Mouse (Mus musculus): ENCODE data around the gene Syne2.

Syne2 gene

GRCm38 (mm10) chr12:75918914-75919313 lies 101.0 kb downstream of the Syne2 start:
- no peak for DNase-seq (ENCODE audit: extremely low spot score, low read depth, low spot score)

GRCm38 (mm10) chr12:75922900-75923299 lies 105.0 kb downstream of the Syne2 start:
- no peak for DNase-seq (ENCODE audit: extremely low spot score, low read depth, low spot score)

GRCm38 (mm10) chr12:75924852-75925251 lies 106.9 kb downstream of the Syne2 start:
- DNase-seq (ENCODE audit: extremely low spot score, low read depth, low spot score): no peak

- no peak for DNase-seq (ENCODE audit: extremely low spot score, low read depth, low spot score)
Measured at GRCm38 (mm10) chr12:75927596-75927995, 109.7 kb downstream of the Syne2 start.

- DNase-seq (ENCODE audit: extremely low spot score, low read depth, low spot score): no peak
Measured at GRCm38 (mm10) chr12:75933561-75933960, 115.6 kb downstream of the Syne2 start.

- no peak for DNase-seq (ENCODE audit: extremely low spot score, low read depth, low spot score)
Measured at GRCm38 (mm10) chr12:75951328-75951727, 133.4 kb downstream of the Syne2 start.

- no peak for DNase-seq (ENCODE audit: extremely low spot score, low read depth, low spot score)
Measured at GRCm38 (mm10) chr12:75952011-75952410, 134.1 kb downstream of the Syne2 start.

- DNase-seq (ENCODE audit: extremely low spot score, low read depth, low spot score): no peak
Measured at GRCm38 (mm10) chr12:75966441-75967195, 148.7 kb downstream of the Syne2 start.

- no peak for DNase-seq (ENCODE audit: extremely low spot score, low read depth, low spot score)
Measured at GRCm38 (mm10) chr12:75979079-75979478, 161.1 kb downstream of the Syne2 start.

- no peak for DNase-seq (ENCODE audit: extremely low spot score, low read depth, low spot score)
Measured at GRCm38 (mm10) chr12:75983336-75983735, 165.4 kb downstream of the Syne2 start.

- no peak for DNase-seq (ENCODE audit: extremely low spot score, low read depth, low spot score)
Measured at GRCm38 (mm10) chr12:75992226-75992858, 174.4 kb downstream of the Syne2 start.

GRCm38 (mm10) chr12:75992946-75993345 lies 175.0 kb downstream of the Syne2 start:
- DNase-seq (ENCODE audit: extremely low spot score, low read depth, low spot score): no peak

- DNase-seq (ENCODE audit: extremely low spot score, low read depth, low spot score): no peak
Measured at GRCm38 (mm10) chr12:75995086-75995485, 177.2 kb downstream of the Syne2 start.

- DNase-seq (ENCODE audit: extremely low spot score, low read depth, low spot score): no peak
Measured at GRCm38 (mm10) chr12:75997547-75997946, 179.6 kb downstream of the Syne2 start.

- DNase-seq (ENCODE audit: extremely low spot score, low read depth, low spot score): no peak
Measured at GRCm38 (mm10) chr12:75998416-75998815, 180.5 kb downstream of the Syne2 start.

- peak; percentile 12 for DNase-seq (ENCODE audit: extremely low spot score, low read depth, low spot score)
Measured at GRCm38 (mm10) chr12:76004697-76005249, 186.8 kb downstream of the Syne2 start.

GRCm38 (mm10) chr12:76008991-76009390 lies 191.1 kb downstream of the Syne2 start:
- no peak for DNase-seq (ENCODE audit: extremely low spot score, low read depth, low spot score)

- DNase-seq (ENCODE audit: extremely low spot score, low read depth, low spot score): no peak
Measured at GRCm38 (mm10) chr12:76012789-76013188, 194.9 kb downstream of the Syne2 start.

GRCm38 (mm10) chr12:76013480-76013879 lies 195.5 kb downstream of the Syne2 start:
- no peak for DNase-seq (ENCODE audit: extremely low spot score, low read depth, low spot score)

- DNase-seq (ENCODE audit: extremely low spot score, low read depth, low spot score): no peak
Measured at GRCm38 (mm10) chr12:76015026-76015425, 197.1 kb downstream of the Syne2 start.

- DNase-seq (ENCODE audit: extremely low spot score, low read depth, low spot score): no peak
Measured at GRCm38 (mm10) chr12:76015489-76015888, 197.6 kb downstream of the Syne2 start.
